Mouse (Mus musculus) frontal cortex, postnatal 10 days (tissue): ENCODE measurements around the gene Rtl6.

Source experiments
- DNase-seq, 2 experiments: peaks; one replicate each; pipeline ENCODE4 v3.0.0; 2022; ENCODE audit warnings: low spot score in 2 of 2, mixed read lengths in 1 of 2

Rtl6 gene

GRCm38 (mm10) chr15:84557189-84557921 lies at the start of gene Rtl6:
Gene Rtl6 (minus strand): TSS chr15:84557823.
- peak; percentile 83 to 89 for DNase-seq

GRCm38 (mm10) chr15:84603267-84603963 lies 45.8 kb upstream of the Rtl6 start:
- no peak for DNase-seq

GRCm38 (mm10) chr15:84600977-84601595 lies 43.5 kb upstream of the Rtl6 start:
- DNase-seq: no peak

GRCm38 (mm10) chr15:84598911-84599310 lies 41.3 kb upstream of the Rtl6 start:
- DNase-seq: no peak

DNA sequence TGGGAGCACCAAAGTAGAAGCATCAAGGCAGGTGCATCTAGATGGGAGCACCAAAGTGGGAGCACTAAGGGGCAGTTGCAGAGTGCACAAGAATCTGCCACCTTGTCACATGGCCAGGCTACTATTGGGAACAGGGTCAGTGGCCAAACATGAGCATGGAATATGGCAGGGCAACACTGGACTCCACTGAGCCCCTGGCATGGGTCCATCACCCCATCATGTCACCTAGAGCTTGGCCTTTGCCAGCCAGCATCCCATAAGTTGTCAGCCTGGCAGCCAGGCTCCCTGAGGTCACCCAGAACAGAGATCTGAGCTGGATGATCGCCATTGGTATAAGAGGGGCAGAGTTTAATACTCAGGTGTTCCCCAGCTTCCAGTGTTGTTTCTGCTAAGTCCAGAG lies 40.2 kb upstream of the Rtl6 start:
- no peak for DNase-seq

DNA sequence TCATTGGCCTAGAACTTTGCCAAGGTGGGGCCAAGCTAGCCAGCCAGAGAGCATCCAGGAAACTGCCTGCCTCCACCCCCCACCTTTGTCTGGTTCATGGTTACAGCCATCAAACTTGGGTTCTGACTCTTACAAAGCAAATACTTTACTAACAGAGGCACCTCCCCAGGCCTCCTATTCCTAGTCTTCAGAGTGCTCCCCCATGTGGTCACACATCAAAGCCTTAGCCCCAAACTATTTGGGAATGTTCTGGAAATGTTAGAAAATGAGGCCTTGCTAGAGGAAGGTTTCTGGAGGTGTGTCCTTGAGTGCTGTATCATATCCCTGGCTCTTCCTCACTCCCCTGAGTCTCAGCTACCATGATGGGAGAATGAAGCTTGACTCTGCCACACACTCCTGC lies 39.4 kb upstream of the Rtl6 start:
- no peak for DNase-seq

DNA sequence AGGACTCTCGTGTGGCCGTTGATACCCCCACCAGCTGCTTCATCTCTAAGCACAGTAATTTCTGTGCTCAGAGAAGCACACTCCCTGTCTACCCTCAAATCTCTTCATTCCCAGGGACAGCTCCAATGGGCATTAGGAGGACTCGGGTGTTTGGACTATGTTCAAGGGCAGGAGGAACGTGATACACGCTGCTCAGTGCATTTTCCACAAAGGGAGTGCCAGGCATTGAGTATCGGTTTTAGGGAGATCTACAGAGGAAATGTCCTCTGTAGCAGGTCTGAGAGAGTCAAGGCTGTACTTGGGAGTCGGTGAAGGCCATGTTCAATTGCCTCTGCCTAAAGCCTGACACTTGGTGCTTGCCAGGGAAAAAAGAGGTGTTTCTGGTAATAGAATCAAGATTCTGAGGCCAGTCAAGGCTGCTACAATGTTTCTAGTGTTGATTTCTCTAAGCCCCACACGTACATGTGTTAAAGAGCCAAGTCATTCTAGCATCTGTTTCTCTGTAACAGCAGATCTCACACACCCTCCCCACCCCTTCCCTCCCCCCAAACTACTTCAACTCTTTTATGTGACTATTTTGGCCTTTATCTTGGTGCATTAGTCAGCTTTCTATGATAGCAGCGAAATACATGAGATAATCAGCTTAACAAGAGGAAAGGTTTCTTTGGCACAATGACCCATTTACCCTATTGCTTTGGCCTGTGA lies 37.8 kb upstream of the Rtl6 start:
- no peak for DNase-seq

DNA sequence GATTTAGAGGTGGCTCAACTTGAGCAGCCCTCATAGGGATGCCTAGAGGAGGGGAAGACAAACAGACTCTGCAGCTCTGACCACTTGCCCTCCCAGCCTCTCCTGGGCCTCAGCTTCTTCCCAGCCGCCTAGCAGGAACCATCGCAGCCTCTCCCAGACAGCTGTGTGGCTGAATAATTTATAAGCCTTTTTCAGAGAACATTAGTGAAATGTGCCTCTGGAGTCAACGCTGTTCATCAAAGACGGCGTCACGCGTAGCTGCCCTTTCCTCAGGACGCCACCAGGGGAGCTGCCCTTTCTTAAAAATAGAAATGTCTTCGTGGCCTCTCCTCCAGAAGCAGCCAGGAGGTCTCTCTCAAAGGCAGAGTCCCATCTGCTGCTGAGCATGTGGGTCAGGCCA lies 35.9 kb upstream of the Rtl6 start:
- DNase-seq: no peak

GRCm38 (mm10) chr15:84592240-84592639 lies 34.6 kb upstream of the Rtl6 start:
- DNase-seq: no peak

DNA sequence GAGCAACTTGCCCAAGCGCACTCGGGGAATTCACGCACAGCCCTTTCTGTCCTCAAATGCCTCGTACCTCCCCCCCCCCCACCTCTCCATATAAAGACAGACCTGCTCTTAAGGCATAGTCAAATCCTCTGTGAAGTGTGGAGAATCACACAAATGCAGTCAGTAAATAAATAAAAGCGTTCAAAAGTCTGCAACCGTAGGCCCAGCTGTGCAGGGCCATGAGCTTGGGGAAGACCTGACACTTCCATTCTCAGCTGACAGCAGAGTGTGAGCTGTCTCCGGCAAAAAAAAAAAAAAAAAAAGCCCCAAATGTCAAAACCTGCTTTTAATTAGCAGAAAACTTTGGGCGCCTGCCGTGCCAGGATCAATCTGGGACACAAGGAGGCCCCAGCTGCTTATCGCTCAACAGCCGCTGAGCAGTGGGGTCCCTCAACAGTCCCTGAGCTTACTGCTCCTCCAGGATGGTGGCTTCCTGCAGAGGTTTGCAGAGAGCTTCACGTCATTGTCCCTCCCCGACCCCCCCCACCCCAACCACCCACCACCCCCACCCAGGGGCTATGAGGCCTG lies 34.0 kb upstream of the Rtl6 start:
- DNase-seq: no peak

- DNase-seq: no peak
Measured at GRCm38 (mm10) chr15:84588371-84588821, 30.8 kb upstream of the Rtl6 start.

DNA sequence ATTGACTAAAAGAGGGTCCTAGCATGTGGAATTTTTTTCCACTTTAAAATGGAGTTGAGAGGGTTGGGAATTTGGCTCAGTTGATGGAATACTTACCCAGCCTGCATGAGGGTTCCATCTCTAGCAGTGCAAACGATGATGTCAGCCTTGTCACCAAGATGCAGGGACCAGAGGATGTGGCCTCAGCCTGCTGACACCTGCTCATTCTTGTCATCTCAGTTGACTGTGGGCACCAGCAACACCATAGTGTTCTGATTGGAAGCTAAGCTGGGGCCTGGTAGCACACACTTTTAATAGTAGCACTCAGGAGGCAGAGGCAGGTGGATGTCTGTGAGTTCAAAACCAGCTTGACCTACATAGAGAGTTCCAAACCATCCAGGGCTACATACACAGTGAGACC lies 21.0 kb upstream of the Rtl6 start:
- no peak for DNase-seq

DNA sequence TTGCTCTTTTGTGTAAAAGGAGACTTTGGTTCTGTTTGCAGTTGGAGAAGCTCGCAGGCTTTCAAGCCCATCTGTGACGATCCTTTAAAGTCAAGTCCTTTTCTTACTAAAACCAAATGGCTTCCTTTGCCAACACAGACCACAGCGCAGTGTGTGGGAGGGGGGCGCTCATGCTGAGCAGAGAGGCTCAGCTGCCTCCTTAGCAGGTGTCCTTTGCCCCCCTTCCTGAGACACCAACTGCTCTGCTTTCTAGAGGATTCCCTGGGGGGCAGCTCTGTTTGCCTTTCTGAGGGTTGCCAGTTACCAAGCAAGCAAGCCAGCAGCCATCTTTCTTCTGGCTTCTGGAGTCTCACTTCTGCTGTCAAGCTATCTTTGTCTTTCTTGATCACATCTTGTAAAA lies 19.4 kb upstream of the Rtl6 start:
- DNase-seq: no peak

DNA sequence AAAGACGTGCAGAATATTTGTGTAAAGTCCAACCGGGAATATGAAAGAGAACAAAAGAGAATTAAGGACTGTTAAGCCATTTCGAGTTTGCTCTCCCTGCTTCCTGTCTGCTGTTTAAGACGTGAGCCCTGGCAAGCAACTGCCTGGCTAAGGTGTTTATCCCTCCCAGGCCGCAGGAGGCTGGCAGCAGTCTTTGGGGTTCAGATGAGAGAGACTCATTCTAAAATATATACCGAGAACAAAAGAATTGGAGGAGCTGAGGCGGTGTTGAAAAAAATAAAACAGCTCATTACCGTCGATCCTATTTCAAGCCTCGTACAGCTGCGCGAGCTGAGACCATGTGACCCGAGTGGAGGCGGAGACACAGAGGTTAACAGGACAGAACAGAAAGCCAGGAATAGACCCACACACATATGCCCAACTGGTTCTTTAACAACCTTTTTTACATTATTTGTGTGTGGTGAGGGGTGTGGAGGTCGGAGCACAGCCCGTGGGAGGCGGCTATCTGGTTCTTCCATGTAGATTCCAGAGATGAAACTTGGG lies 9.0 kb upstream of the Rtl6 start:
- no peak for DNase-seq

- no peak for DNase-seq
Measured at GRCm38 (mm10) chr15:84561501-84561900, 3.9 kb upstream of the Rtl6 start.

GRCm38 (mm10) chr15:84556674-84557073 lies 949 bp downstream of the Rtl6 start:
- no peak for DNase-seq

- DNase-seq: no peak
Measured at GRCm38 (mm10) chr15:84551065-84551464, 6.6 kb downstream of the Rtl6 start.

DNA sequence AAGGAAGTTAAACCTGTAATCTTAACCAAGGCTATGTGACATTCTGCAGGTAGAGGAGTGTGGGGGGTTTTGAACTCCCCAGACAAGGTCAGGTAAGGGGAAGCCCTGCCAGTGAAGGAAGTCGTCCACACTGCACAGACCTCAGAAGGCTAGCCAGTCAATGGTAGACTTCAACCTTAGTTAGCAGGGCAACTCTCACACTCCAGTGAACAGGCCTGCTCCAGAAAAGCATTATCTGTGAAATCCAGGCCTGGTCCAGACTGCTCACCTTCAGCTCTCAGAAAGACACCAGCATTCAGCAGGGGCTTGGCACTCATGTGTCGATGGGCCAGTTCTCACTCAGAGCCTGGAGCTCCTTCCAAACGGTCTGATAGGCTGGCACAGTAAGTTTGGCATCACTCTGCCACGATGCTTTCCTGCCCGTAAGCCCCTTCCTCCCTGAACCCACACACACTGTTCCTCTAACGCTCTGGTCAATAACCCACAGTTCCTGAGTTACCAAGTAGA lies 8.3 kb downstream of the Rtl6 start:
- no peak for DNase-seq

DNA sequence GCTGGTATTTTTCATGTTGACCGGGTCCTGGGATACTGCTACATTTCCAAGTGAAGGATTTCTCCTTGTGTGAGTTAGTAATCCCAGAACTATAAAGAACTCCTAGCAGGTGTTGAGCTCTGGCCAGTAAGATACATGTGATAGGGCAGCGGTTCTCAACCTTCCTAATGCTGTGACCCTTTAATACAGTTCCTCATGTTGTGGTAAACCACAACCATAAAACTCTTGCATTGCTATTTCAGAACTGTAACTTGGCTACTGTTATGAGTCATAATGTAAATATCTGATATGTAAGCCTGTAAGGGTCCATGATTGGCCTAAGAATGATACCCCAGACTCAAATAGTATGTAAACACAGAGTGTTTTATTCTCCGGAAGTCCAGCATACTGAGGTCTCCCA lies 11.6 kb downstream of the Rtl6 start:
- DNase-seq: no peak

DNA sequence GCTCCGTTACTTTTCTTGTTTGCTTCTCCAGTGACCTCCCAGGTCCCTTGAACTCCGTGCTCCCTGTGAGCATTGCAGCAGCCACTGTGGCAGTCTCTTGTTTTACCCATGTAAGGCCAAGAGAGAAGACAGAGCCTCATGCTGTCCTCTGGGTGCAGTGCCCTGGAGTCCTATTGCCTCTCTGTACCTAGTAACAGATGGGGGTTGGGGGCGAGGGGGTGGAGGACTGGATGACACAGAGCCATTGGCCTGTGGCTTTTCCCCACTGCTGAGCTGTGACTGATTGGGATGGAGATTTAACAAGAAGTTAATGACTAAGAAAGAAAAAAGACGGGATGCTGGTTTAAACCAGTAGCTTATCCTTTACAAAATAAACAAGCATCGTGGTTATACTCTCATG lies 16.4 kb downstream of the Rtl6 start:
- DNase-seq: no peak

DNA sequence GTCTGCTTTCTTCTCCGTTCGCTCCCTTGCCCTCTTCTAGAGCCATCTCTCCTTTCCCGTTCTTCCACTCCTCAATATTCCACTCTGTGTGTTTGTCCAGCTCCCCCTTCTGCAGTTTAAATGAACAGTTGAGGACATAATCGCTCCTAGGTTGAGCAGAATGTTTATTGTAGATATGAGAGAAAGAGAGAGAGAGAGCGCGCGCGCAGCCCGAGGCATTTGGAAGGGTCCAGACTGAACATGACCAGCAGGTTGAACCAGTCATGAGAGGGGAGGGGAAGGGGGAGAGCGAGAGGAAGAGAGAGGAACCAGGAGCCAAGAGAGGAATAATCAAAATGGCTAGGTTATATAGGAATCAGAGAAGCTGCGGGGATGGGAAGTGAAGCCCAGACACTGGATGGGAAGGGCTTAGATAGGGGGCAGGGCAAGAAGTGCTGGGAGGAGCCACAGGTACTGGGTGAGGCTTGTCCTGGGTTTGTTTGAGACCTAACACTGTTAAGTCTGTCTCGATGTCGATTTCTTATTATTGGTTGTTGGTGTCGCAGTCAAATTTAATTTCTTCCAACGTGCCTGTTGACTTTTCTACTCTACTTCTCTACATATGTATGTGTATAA lies 18.5 kb downstream of the Rtl6 start:
- no peak for DNase-seq
